Mouse (Mus musculus) skeletal muscle tissue, adult 2 months (tissue): ENCODE measurements around the gene Pde4d.
"Not testable (repeated sequence)": the region's sequence is repeated elsewhere in the genome, so short reads cannot be mapped to it uniquely, and the experiment has no call there.

Source experiments
- DNase-seq: peaks from one replicate; pipeline ENCODE4 v3.0.0-alpha.2; 2012; ENCODE audit warnings: low read depth, low spot score

Pde4d gene

DNA sequence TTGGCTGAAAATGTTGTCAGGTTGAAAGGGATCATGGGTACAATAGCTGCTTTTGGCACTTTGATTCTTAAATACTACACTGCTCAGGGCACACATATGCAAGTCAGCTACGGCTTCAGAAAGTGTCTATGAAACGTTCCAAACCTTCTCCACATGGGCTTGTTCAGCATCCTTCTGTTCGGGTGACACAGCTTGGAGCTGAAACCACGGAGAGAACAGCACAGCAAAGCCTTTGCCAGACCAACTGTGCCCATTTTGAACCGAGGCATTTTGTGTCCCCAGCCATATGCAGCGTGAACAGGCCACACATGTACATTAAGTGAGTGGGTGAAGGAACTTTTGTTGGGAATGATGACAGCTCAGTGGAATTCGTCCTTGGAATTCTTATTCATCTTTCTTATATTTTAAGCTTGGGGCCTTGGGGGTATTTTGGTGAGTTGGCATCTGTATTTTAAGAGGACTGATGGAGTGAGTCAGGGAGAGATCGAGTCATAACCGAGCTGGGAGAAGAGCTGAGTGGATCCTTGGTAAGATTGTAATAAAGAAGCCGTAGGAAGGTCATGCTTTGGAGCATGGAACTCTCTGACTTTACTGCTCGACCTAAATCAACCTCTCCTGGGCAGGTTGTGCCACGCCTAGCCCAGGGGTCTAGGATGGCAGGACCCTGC is 243.3 kb downstream of the Pde4d start:
- no peak for DNase-seq

GRCm38 (mm10) chr13:108705441-108705840 is 255.7 kb downstream of the Pde4d start:
- no peak for DNase-seq

DNA sequence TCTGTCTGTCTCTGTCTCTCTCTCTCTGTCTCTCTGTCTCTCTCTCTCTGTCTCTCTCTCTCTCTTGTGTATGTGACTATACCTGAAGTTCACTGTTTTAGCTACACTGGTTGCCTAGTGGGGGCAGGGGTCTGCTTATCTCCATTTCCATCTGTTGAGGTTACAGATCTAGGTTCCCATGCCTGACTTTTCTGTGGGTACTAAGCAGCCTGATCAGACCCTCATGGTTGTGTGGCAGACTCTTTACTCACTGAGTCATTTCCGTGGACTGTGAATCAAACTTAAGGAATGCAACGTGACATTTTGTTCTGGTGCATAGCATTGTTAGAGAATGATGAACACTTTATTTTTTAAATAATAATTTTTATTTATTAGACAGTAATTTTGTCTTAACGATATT is 264.3 kb downstream of the Pde4d start:
- no peak for DNase-seq

- DNase-seq: no peak
Observed at GRCm38 (mm10) chr13:108715029-108715428, 265.3 kb downstream of the Pde4d start.

DNA sequence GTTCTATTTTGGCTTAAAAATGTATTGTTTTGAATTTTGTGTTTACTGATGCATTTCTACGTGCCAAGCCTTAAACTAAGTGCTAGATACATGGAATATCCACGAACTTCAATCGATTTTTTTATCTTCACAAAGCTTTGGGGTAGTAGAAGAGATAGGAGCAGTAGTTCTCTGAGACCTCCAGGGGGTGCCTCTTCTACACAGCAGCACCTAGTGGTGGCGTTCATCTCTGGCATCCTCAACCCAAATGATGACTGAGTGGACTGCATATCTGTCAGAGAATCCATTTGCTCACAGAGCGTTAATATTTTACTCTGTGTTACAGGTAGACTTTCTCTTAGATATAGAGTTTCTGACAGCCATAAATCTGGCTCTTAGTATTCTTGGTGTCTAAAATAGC is 272.5 kb downstream of the Pde4d start:
- no peak for DNase-seq

GRCm38 (mm10) chr13:108734356-108734755 is 284.6 kb downstream of the Pde4d start:
- not testable (repeated sequence) for DNase-seq

DNA sequence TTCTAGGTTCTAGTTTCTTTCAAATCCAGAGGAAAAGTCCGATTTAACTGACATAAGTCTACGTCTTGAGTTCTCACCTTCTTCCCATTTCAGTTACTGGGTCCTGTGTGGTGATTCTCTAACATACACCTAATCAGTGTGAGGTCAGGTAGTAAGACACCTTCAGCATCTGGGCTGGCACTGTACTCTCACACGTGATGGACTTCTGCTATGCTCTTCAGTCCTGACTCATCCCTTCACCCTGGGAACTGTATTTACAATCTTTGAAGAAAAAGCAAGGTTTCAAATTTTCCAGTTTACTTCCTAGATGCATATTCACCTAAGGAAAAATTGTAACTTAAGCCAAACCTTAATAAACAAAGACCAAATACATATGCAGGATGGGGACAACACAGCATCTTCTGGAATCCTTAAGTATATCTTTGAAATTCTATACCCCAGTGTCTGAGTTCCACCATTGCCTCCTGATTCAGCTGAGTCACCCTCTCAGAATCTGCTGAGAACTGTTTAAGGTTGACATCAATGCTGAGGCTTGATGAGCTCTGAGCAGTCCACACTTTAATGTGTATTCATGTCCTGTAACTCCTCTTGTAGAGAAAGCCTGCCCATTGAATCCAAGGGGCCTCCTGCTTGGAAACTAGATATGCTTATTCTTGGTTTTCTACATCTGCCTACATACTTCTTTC is 301.6 kb downstream of the Pde4d start:
- DNase-seq: no peak

DNA sequence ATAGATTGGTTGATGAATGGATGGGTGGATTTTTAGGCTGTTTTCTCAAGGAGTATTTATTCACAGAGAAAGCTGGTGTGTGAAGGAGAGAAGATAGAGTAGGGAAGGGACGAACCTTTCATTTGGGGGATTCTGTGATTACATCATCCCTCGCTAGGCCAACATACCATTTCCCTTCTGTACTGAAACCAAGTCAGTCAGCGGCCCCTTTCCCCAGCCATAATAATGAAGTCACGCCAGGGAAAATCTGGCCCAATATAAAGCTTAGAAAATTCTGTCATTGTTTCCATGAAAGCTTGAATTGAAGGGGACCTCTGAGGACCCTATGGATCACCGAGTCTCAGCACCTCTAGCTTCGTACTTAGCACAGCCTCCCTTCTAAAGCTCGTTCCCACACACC is 307.7 kb downstream of the Pde4d start:
- DNase-seq: no peak

DNA sequence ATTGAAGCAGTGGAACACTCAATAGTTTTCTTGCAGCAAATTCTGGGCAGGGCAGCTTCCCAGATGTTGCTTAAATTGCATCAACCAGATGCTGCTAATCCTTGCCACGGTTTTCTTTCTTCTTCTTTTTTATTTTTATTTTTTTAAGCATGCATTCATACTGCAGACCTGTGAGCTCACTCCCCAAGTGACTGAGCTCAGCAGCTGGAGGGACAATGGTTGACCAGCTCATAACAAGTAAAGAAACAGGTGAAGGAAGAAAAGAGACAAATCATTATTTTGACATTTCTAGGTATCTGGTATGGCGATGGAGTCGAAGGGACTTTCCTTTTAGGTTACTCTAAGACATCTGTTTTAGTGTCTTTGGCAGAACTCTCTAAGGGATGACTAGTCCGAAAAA is 308.6 kb downstream of the Pde4d start:
- no peak for DNase-seq

DNA sequence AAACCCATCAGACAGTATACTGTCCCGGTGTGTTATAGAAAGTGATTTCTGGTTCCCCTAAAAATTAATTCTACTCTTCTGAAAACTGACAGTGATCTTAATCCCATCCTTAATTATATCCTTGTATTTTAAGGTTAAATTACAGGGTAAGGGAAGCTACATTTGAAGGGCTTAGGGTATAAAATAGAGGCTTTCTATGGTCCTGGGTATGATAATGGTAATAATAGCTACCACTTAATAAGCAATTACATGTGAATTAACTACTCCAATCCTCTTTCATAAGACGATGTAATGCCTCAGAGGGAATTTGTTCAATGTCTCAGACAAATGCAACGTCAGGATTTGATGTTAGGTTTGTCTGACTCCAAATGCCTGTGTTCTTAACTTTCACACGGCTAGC is 309.4 kb downstream of the Pde4d start:
- no peak for DNase-seq

DNA sequence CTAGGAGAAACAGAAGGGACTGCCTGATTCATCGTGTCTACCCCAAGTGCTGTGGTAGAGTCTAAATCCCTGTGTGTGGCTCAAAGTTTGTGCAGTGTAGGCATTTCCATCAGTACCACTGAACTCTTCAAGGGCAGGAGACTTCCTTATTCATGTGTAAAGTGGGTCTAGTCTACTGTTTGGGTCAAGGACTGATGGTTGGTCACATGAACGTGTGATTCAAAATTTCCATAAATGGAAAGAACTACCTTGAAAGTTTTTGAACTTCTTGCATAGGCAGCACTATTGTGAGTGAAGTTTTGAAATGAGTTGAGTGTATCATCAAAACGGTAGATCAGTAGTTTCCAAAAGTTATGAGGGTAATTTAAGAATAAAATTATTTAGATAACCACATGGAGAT is 313.5 kb downstream of the Pde4d start:
- DNase-seq: no peak

DNA sequence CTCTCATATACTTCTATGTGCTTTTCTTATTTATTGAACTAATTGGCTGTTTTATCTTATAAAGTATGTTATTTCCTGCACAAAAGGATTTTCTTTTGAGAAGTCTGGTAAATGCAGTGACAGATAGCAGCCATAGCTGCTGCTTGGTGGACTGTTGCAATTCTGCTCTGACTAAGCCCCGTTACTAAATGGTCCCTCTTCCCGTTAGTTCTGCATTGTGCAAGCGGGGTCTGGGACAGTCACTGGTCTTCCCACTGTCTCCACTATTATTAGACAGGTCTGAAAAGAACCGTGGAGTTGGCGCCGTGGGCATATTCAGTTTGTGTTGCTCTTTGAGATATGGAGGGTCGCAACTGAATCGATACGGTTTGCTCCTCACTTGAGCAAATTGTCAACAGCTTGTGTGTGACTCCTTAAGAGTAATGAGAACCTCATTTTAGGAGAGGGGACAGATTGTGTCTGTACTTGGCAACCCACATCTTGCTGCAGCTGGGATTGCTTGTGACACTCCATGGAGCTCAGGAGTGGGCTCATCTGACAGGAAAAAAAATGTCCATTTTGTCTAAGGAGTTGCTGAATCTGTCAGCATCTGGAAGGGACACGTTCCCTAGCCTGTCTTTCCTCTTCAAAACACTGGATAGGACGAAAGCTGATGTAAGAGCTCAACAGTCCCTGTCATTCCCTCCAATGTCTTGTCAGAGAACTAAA is 316.4 kb downstream of the Pde4d start:
- DNase-seq: no peak

DNA sequence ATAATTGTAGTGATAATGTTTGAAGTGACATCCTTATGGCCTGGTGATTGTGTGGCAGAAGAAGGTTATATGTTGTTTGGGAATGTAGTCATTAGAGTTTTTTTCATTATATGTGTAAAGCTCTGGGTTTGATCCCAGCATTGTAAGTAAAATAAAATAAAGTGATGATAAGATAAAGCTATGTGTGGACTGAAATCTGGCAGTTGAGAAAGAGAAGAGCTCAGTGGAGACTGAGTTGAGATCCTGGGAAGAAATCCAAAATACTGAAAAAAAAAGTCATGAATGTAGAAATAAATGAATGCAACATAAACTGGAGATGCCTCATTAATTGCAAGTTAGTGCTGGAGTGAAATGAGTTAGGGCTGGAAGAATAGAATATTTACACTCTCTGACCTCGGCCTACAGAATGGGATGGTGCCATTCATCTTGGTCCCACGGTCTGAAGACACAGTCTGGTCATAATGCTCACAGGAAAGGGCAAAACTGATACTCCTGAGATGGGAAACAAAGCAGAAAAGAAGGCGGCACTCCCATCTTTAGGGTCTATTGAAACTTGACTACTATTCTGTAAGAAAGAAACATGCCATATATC is 319.8 kb downstream of the Pde4d start:
- DNase-seq: no peak

GRCm38 (mm10) chr13:108772386-108772785 is 322.6 kb downstream of the Pde4d start:
- DNase-seq: no peak

- DNase-seq: no peak
Observed at GRCm38 (mm10) chr13:108774981-108775380, 325.2 kb downstream of the Pde4d start.

GRCm38 (mm10) chr13:108775882-108776281 is 326.1 kb downstream of the Pde4d start:
- DNase-seq: no peak

GRCm38 (mm10) chr13:108797620-108798019 is 347.9 kb downstream of the Pde4d start:
- not testable (repeated sequence) for DNase-seq

DNA sequence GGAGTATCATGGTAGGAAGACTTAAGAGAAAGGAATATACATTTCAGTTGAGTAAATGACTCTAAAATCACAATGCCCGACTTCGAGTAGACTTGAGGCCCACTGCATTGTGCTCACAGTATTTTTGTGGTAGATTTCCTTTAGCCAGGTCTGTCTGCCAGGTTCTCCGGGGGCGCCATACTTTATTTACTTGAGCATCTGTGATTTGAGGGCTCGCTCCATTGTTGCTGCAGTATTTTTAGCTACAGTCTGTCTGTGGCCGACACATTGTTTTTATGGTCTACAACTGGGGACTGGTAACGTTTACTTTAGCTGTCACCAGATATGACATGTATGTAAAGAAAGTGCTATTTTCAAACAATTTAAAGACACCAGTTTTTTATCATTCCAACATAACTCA is 359.4 kb downstream of the Pde4d start:
- no peak for DNase-seq

DNA sequence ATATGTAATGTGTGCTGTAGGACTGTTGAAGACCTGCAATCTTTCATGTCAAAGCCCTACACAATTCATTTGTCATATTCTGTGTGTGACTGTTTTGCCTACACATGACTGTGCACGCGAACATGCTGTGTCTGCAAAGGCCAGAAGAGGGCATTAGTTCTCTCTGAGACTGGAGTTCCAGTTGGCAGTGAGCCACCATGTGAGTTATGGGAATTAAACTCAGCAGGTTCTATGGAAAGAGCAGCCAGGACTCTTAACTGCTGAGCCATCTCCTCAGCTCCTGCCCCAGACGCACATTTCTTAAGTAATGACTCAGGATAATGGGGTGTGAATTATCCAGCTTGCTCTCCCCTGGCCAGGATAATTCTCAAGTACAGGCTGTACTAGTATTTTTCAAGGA is 363.2 kb downstream of the Pde4d start:
- DNase-seq: no peak

DNA sequence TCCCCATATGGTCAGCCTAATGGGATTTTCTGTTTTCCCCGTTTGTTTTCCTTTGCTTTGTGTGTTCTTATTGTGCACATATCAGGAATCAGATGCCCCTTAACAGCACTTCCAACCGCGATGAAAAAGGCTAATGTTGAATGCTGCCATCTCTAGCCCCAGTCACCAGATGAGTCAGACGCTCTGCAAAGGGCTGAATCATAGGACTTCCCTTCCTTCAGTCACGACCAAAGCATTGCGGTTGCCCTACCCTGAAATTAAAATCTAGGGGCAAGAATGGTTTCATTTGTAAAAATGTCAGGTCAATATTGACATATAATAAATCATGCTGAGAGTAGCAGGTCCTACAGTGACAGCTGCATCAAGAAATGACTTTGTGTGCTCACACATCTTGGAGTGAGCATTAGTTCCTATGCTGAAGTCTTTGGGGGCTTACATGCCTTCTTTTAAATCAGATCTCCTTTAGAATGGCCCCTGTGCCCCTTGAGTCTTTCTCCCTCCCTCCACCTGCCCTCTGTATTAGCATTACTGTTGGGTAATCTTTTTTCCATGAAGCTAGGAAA is 370.2 kb downstream of the Pde4d start:
- no peak for DNase-seq

- no peak for DNase-seq
Observed at GRCm38 (mm10) chr13:108820487-108820886, 370.7 kb downstream of the Pde4d start.

- DNase-seq: no peak
Observed at GRCm38 (mm10) chr13:108821270-108821669, 371.5 kb downstream of the Pde4d start.
